Mouse (Mus musculus): ENCODE measurements around the gene Cyfip2. TPM values are rescaled to one million over a fixed set of nuclear protein-coding genes. Genes with fewer than 3 reads are reported as not detected.

Gene Cyfip2
- polyA plus RNA-seq, 1 experiment from 2014 or later: 8.9 TPM

- no peak overlapping the region for H3K9ac ChIP-seq (ENCODE audit: low read length)
- H3K36me3 ChIP-seq (ENCODE audit: control insufficient read depth, insufficient read depth, low read length): 0 out of 2 replicates have a peak, but pooled peaks cover 2% of the 10 kb centered on the region
- ATAC-seq (ENCODE audit: insufficient number of reproducible peaks, insufficient read depth, low FRiP score, low read depth): no peak
- 55% methylated on average over 7 of the region's 7 CpGs for WGBS
- H3K4me3 ChIP-seq (ENCODE audit: control insufficient read depth in 1 of 2, insufficient read depth in 1 of 2, low read depth in 1 of 2, low read length in 2 of 2): no peak overlapping the region
- no peak overlapping the region for H3K27ac ChIP-seq (replicated peaks in 1 of 2; ENCODE audit: control insufficient read depth in 1 of 2, insufficient read depth in 1 of 2, low read depth in 2 of 2, low read length in 2 of 2)
- no peak overlapping the region for H3K4me2 ChIP-seq (ENCODE audit: low read length)
- no peaks in the 10 kb centered on the region for H3K9me3 ChIP-seq (ENCODE audit: control insufficient read depth, low read length)
- H3K27me3 ChIP-seq (ENCODE audit: control insufficient read depth, insufficient read depth, low read length): no peaks in the 10 kb centered on the region
- H3K4me1 ChIP-seq (ENCODE audit: control insufficient read depth in 2 of 2, insufficient read depth in 2 of 2, low read length in 2 of 2): no peaks in the 10 kb centered on the region
Measured at GRCm38 (mm10) chr11:46246393-46246792, 66.3 kb downstream of the Cyfip2 start.

- Histone ChIP-seq H3K27me3 (ENCODE audit: control insufficient read depth, insufficient read depth, low read length) (no peaks in the 10 kb centered on the region), H3K9me3 (ENCODE audit: control insufficient read depth, low read length) (no peaks in the 10 kb centered on the region), H3K4me2 (ENCODE audit: low read length) (no peak overlapping the region), H3K4me3 (ENCODE audit: control insufficient read depth in 1 of 2, insufficient read depth in 1 of 2, low read depth in 1 of 2, low read length in 2 of 2) (no peak overlapping the region), H3K4me1 (ENCODE audit: control insufficient read depth in 2 of 2, insufficient read depth in 2 of 2, low read length in 2 of 2) (no peaks in the 10 kb centered on the region), H3K27ac (replicated peaks in 1 of 2; ENCODE audit: control insufficient read depth in 1 of 2, insufficient read depth in 1 of 2, low read depth in 2 of 2, low read length in 2 of 2) (no peak overlapping the region), H3K36me3 (ENCODE audit: control insufficient read depth, insufficient read depth, low read length) (0 out of 2 replicates have a peak, but pooled peaks cover 5% of the 10 kb centered on the region), H3K9ac (ENCODE audit: low read length) (no peak overlapping the region)
- ATAC-seq (ENCODE audit: insufficient number of reproducible peaks, insufficient read depth, low FRiP score, low read depth): no peak
- 52% methylated on average over 8 of the region's 8 CpGs for WGBS
Measured at GRCm38 (mm10) chr11:46245926-46246325, 66.7 kb downstream of the Cyfip2 start.

- no peaks in the 10 kb centered on the region for H3K27me3 ChIP-seq (ENCODE audit: control insufficient read depth, insufficient read depth, low read length)
- no peaks in the 10 kb centered on the region for H3K4me1 ChIP-seq (ENCODE audit: control insufficient read depth in 2 of 2, insufficient read depth in 2 of 2, low read length in 2 of 2)
- WGBS: 89% methylated on average over 23 of the region's 23 CpGs
- 0 out of 2 replicates have a peak, but pooled peaks cover 5% of the 10 kb centered on the region for H3K36me3 ChIP-seq (ENCODE audit: control insufficient read depth, insufficient read depth, low read length)
- no peak overlapping the region for H3K27ac ChIP-seq (replicated peaks in 1 of 2; ENCODE audit: control insufficient read depth in 1 of 2, insufficient read depth in 1 of 2, low read depth in 2 of 2, low read length in 2 of 2)
- H3K9ac ChIP-seq (ENCODE audit: low read length): no peak overlapping the region
- H3K4me2 ChIP-seq (ENCODE audit: low read length): no peak overlapping the region
- no peaks in the 10 kb centered on the region for H3K9me3 ChIP-seq (ENCODE audit: control insufficient read depth, low read length)
- H3K4me3 ChIP-seq (ENCODE audit: control insufficient read depth in 1 of 2, insufficient read depth in 1 of 2, low read depth in 1 of 2, low read length in 2 of 2): no peak overlapping the region
- no peak for ATAC-seq (ENCODE audit: insufficient number of reproducible peaks, insufficient read depth, low FRiP score, low read depth)
Measured at GRCm38 (mm10) chr11:46244731-46245604, 67.7 kb downstream of the Cyfip2 start.

- no peak for ATAC-seq (ENCODE audit: insufficient number of reproducible peaks, insufficient read depth, low FRiP score, low read depth)
- no peaks in the 10 kb centered on the region for H3K27me3 ChIP-seq (ENCODE audit: control insufficient read depth, insufficient read depth, low read length)
- H3K27ac ChIP-seq (replicated peaks in 1 of 2; ENCODE audit: control insufficient read depth in 1 of 2, insufficient read depth in 1 of 2, low read depth in 2 of 2, low read length in 2 of 2): no peak overlapping the region
- no peaks in the 10 kb centered on the region for H3K4me1 ChIP-seq (ENCODE audit: control insufficient read depth in 2 of 2, insufficient read depth in 2 of 2, low read length in 2 of 2)
- H3K9ac ChIP-seq (ENCODE audit: low read length): no peak overlapping the region
- H3K4me3 ChIP-seq (ENCODE audit: control insufficient read depth in 1 of 2, insufficient read depth in 1 of 2, low read depth in 1 of 2, low read length in 2 of 2): no peak overlapping the region
- no peak overlapping the region for H3K4me2 ChIP-seq (ENCODE audit: low read length)
- H3K36me3 ChIP-seq (ENCODE audit: control insufficient read depth, insufficient read depth, low read length): 0 out of 2 replicates have a peak, but pooled peaks cover 5% of the 10 kb centered on the region
- WGBS: 88% methylated on average over 8 of the region's 8 CpGs
- H3K9me3 ChIP-seq (ENCODE audit: control insufficient read depth, low read length): no peaks in the 10 kb centered on the region
Measured at GRCm38 (mm10) chr11:46241985-46242384, 70.7 kb downstream of the Cyfip2 start.

GRCm38 (mm10) chr11:46241150-46241673 lies 71.4 kb downstream of the Cyfip2 start:
- no peak overlapping the region for H3K9ac ChIP-seq (ENCODE audit: low read length)
- H3K9me3 ChIP-seq (ENCODE audit: control insufficient read depth, low read length): no peaks in the 10 kb centered on the region
- H3K27ac ChIP-seq (replicated peaks in 1 of 2; ENCODE audit: control insufficient read depth in 1 of 2, insufficient read depth in 1 of 2, low read depth in 2 of 2, low read length in 2 of 2): no peak overlapping the region
- H3K4me2 ChIP-seq (ENCODE audit: low read length): no peak overlapping the region
- H3K4me3 ChIP-seq (ENCODE audit: control insufficient read depth in 1 of 2, insufficient read depth in 1 of 2, low read depth in 1 of 2, low read length in 2 of 2): no peak overlapping the region
- ATAC-seq (ENCODE audit: insufficient number of reproducible peaks, insufficient read depth, low FRiP score, low read depth): no peak
- H3K36me3 ChIP-seq (ENCODE audit: control insufficient read depth, insufficient read depth, low read length): 0 out of 2 replicates have a peak, but pooled peaks cover 5% of the 10 kb centered on the region
- no peaks in the 10 kb centered on the region for H3K27me3 ChIP-seq (ENCODE audit: control insufficient read depth, insufficient read depth, low read length)
- 64% methylated on average over 7 of the region's 7 CpGs for WGBS
- H3K4me1 ChIP-seq (ENCODE audit: control insufficient read depth in 2 of 2, insufficient read depth in 2 of 2, low read length in 2 of 2): no peaks in the 10 kb centered on the region

GRCm38 (mm10) chr11:46236976-46237375 lies 75.7 kb downstream of the Cyfip2 start:
- WGBS: 42% methylated on average over 4 of the region's 4 CpGs
- Histone ChIP-seq H3K4me2 (ENCODE audit: low read length) (no peak overlapping the region), H3K9ac (ENCODE audit: low read length) (no peak overlapping the region), H3K27me3 (ENCODE audit: control insufficient read depth, insufficient read depth, low read length) (no peaks in the 10 kb centered on the region), H3K4me3 (ENCODE audit: control insufficient read depth in 1 of 2, insufficient read depth in 1 of 2, low read depth in 1 of 2, low read length in 2 of 2) (no peak overlapping the region), H3K36me3 (ENCODE audit: control insufficient read depth, insufficient read depth, low read length) (0 out of 2 replicates have a peak, but pooled peaks cover 5% of the 10 kb centered on the region), H3K27ac (replicated peaks in 1 of 2; ENCODE audit: control insufficient read depth in 1 of 2, insufficient read depth in 1 of 2, low read depth in 2 of 2, low read length in 2 of 2) (no peak overlapping the region), H3K9me3 (ENCODE audit: control insufficient read depth, low read length) (no peaks in the 10 kb centered on the region), H3K4me1 (ENCODE audit: control insufficient read depth in 2 of 2, insufficient read depth in 2 of 2, low read length in 2 of 2) (peaks cover 6 to 7% of the 10 kb centered on the region in 2 experiments; a peak in 3 of 4 replicates)
- no peak for ATAC-seq (ENCODE audit: insufficient number of reproducible peaks, insufficient read depth, low FRiP score, low read depth)

GRCm38 (mm10) chr11:46235334-46235733 lies 77.3 kb downstream of the Cyfip2 start, which contains the start of gene Fndc9:
Gene Fndc9 (plus strand): TSS chr11:46235531.
- 74% methylated on average over 11 of the region's 11 CpGs for WGBS

More at GRCm38 (mm10) chr11:46235334-46235733, 77.3 kb downstream of the Cyfip2 start, which contains the start of gene Fndc9:
- Histone ChIP-seq H3K4me1 (ENCODE audit: control insufficient read depth in 2 of 2, insufficient read depth in 2 of 2, low read length in 2 of 2) (peaks cover 6 to 7% of the 10 kb centered on the region in 2 experiments; a peak in 3 of 4 replicates), H3K4me3 (ENCODE audit: control insufficient read depth in 1 of 2, insufficient read depth in 1 of 2, low read depth in 1 of 2, low read length in 2 of 2) (no peak within 1 kb of the TSS), H3K4me2 (ENCODE audit: low read length) (no peak within 1 kb of the TSS), H3K9me3 (ENCODE audit: control insufficient read depth, low read length) (no peaks in the 10 kb centered on the region), H3K27ac (replicated peaks in 1 of 2; ENCODE audit: control insufficient read depth in 1 of 2, insufficient read depth in 1 of 2, low read depth in 2 of 2, low read length in 2 of 2) (no peak within 1 kb of the TSS), H3K27me3 (ENCODE audit: control insufficient read depth, insufficient read depth, low read length) (no peaks in the 10 kb centered on the region), H3K36me3 (ENCODE audit: control insufficient read depth, insufficient read depth, low read length) (0 out of 2 replicates have a peak, but pooled peaks cover 3% of the 10 kb centered on the region), H3K9ac (ENCODE audit: low read length) (no peak within 1 kb of the TSS)
- no peak for ATAC-seq (ENCODE audit: insufficient number of reproducible peaks, insufficient read depth, low FRiP score, low read depth)

Measured in heart, embryonic 14.5 days (tissue).